Mouse (Mus musculus) T-helper 1 cell (primary cell): ENCODE results near the gene St6galnac6.

Experiments
- in situ Hi-C: fragments of 300-600 bp; cut with MboI, MseI; formaldehyde crosslinking; loops from one replicate; pipeline ENCODE4 v1.15.1; 2025; ENCODE audit warnings: high pct_unique_total_duplicates

The St6galnac6 gene

GRCm38 (mm10) chr2:32612274-32612673, 12.8 kb downstream of the St6galnac6 start:
- in situ Hi-C loops, result no loop called here

GRCm38 (mm10) chr2:32617109-32617508, 17.6 kb downstream of the St6galnac6 start:
- in situ Hi-C loops, result no loop called here

GRCm38 (mm10) chr2:32617601-32618000, 18.1 kb downstream of the St6galnac6 start:
- in situ Hi-C loops, result no loop called here

- in situ Hi-C loops, result no loop called here
These were observed 18.5 kb downstream of the St6galnac6 start for GRCm38 (mm10) chr2:32618051-32618450.

- in situ Hi-C loops, result no loop called here
These were observed 21.4 kb downstream of the St6galnac6 start for GRCm38 (mm10) chr2:32620682-32621516.

- in situ Hi-C loops, result no loop called here
These were observed 22.0 kb downstream of the St6galnac6 start, which contains the start of gene Ak1 for GRCm38 (mm10) chr2:32621517-32621859. Gene Ak1 (plus strand): TSS chr2:32621758.

GRCm38 (mm10) chr2:32624111-32624748, 24.7 kb downstream of the St6galnac6 start:
- in situ Hi-C loops, result no loop called here

GRCm38 (mm10) chr2:32625212-32625872, 25.8 kb downstream of the St6galnac6 start:
- in situ Hi-C loops, result no loop called here

- in situ Hi-C loops, result no loop called here
These were observed 26.6 kb downstream of the St6galnac6 start for GRCm38 (mm10) chr2:32625873-32626694.

- in situ Hi-C loops, result no loop called here
These were observed 27.9 kb downstream of the St6galnac6 start for GRCm38 (mm10) chr2:32627266-32628043.

GRCm38 (mm10) chr2:32628044-32628550, 28.6 kb downstream of the St6galnac6 start:
- in situ Hi-C loops, result no loop called here

GRCm38 (mm10) chr2:32628729-32629128, 29.2 kb downstream of the St6galnac6 start:
- in situ Hi-C loops, result no loop called here

- in situ Hi-C loops, result no loop called here
These were observed 29.9 kb downstream of the St6galnac6 start for GRCm38 (mm10) chr2:32629276-32629976.

GRCm38 (mm10) chr2:32630036-32630435, 30.5 kb downstream of the St6galnac6 start:
- in situ Hi-C loops, result loop anchor here (10.0 kb wide), 1 partner anchor 55 kb away; no protein-coding TSS in a partner anchor

- in situ Hi-C loops, result loop anchor here (10.0 kb wide), 1 partner anchor 54 kb away; no protein-coding TSS in a partner anchor
These were observed 31.5 kb downstream of the St6galnac6 start for GRCm38 (mm10) chr2:32631046-32631445.

- in situ Hi-C loops, result loop anchor here (10.0 kb wide), 1 partner anchor 53 kb away; no protein-coding TSS in a partner anchor
These were observed 32.4 kb downstream of the St6galnac6 start for GRCm38 (mm10) chr2:32631737-32632394.

- in situ Hi-C loops, result loop anchor here (10.0 kb wide), 1 partner anchor 51 kb away; no protein-coding TSS in a partner anchor
These were observed 34.2 kb downstream of the St6galnac6 start for GRCm38 (mm10) chr2:32633660-32634059.

- in situ Hi-C loops, result loop anchor here (10.0 kb wide), 1 partner anchor 50 kb away; no protein-coding TSS in a partner anchor
These were observed 35.0 kb downstream of the St6galnac6 start for GRCm38 (mm10) chr2:32634277-32635105.
